Mouse (Mus musculus) intestine, embryonic 15.5 days (tissue): ENCODE results near the gene Atp8b5. TPM values are rescaled to one million over a fixed set of nuclear protein-coding genes. Genes with fewer than 3 reads are reported as not detected.
A peak's percentile ranks its signal among the peaks of the same experiment; 100 is the strongest.

ENCODE experiments used
- ATAC-seq: fragments of 200-750 bp; cut with Nextera tagmentation; 2 replicates; pipeline ENCODE4 v1.8.0; 2017; ENCODE audit warnings: moderate TSS enrichment, moderate library complexity
- H3K27ac ChIP-seq: fragments of 300-500 bp; sonication (generic); 2 replicates; pipeline ENCODE4 v1.5.1; 2015; ENCODE audit warnings: mild to moderate bottlenecking, inconsistent platforms
- H3K27me3 ChIP-seq: fragments of 300-500 bp; sonication (generic); replicated peaks from 2 replicates; pipeline ENCODE4 v1.6.1; 2015; ENCODE audit warnings: inconsistent platforms
- H3K36me3 ChIP-seq: fragments of 300-500 bp; sonication (generic); 2 replicates; pipeline ENCODE4 v1.6.1; 2015; ENCODE audit warnings: inconsistent platforms
- H3K4me1 ChIP-seq: fragments of 300-500 bp; sonication (generic); replicated peaks from 2 replicates; pipeline ENCODE4 v1.6.1; 2015; ENCODE audit warnings: inconsistent platforms
- H3K4me2 ChIP-seq: fragments of 300-500 bp; sonication (generic); replicated peaks from 2 replicates; pipeline ENCODE4 v1.6.1; 2015; ENCODE audit warnings: mild to moderate bottlenecking, inconsistent platforms
- H3K4me3 ChIP-seq: fragments of 300-500 bp; sonication (generic); replicated peaks from 2 replicates; pipeline ENCODE4 v1.5.1; 2015; ENCODE audit warnings: inconsistent platforms
- H3K9ac ChIP-seq: fragments of 300-500 bp; sonication (generic); 2 replicates; pipeline ENCODE4 v1.6.1; 2015; ENCODE audit warnings: inconsistent platforms
- H3K9me3 ChIP-seq: fragments of 300-500 bp; sonication (generic); 2 replicates; pipeline ENCODE4 v1.6.1; 2016; ENCODE audit warnings: inconsistent platforms
- WGBS: fragments of 180-500 bp; shearing (Covaris S2); methylation state at CpG from one replicate; pipeline ENCODE4 v1.1.7; 2015; 5-methylcytosine and 5-hydroxymethylcytosine counted together
- polyA plus RNA-seq: library from polyadenylated mRNA; unstranded; fragments of >200 nt; fragmentation: Nextera tagmentation; extraction: Ambion mirVana; gene quantifications from 2 replicates; pipeline ENCODE4 v1.2.1, GENCODE M21; 2015

The Atp8b5 gene
- polyA plus RNA-seq, 1 experiment from 2014 or later, result 0.85 TPM

DNA sequence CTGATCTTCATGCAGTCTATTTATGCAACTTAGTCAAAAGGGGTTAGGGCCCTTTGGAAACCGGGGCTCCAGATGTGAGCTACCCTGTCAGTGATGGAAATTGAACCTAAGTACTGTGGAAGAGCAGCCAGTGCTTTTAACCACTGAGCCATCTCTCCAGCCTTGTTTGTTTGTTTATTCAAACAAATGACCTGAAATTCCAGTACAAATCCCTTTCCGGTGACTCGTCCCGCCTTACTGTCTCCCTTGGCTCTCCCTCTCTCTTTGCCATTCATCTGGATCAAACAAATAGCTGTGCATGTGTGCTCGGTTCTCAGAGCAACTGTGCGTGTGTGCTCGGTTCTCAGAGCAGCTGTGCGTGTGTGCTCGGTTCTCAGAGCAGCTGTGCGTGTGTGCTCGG, 104.4 kb downstream of the Atp8b5 start:
- ATAC-seq, result no peak
- Histone ChIP-seq H3K36me3 (no peaks in the 10 kb centered on the region), H3K4me2 (no peak overlapping the region), H3K27me3 (no peaks in the 10 kb centered on the region), H3K9me3 (no peaks in the 10 kb centered on the region), H3K4me1 (no peaks in the 10 kb centered on the region), H3K4me3 (no peak overlapping the region), H3K27ac (no peak overlapping the region), H3K9ac (no peak overlapping the region)
- WGBS, result 63% methylated on average over 11 of the region's 11 CpGs

DNA sequence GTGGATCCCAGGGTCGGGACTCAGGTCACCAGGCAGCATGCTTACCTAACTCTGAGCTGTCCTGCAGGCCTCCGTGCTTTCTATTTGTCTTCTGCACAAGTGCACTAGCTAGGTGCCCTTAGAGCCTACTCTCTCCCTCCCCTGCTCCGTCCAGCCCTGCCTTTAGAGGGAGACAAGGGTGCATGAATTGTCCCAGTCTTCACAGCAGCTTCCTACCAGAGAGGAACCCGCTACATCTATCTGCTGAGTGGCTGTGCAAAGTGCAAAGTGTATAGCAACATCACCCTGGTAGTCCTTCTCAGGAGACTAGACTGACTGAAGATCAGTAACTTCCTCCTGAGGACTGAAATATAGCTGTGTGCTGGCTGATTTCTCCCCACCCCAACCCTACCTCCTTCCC, 105.2 kb downstream of the Atp8b5 start:
- 69% methylated on average over 4 of the region's 4 CpGs for WGBS
- no peaks in the 10 kb centered on the region for H3K4me1 ChIP-seq
- ATAC-seq, result peak; percentile 67
- H3K27ac ChIP-seq, result no peak overlapping the region
- H3K4me2 ChIP-seq, result no peak overlapping the region
- H3K36me3 ChIP-seq, result no peaks in the 10 kb centered on the region
- H3K4me3 ChIP-seq, result no peak overlapping the region
- H3K9me3 ChIP-seq, result no peaks in the 10 kb centered on the region
- no peaks in the 10 kb centered on the region for H3K27me3 ChIP-seq
- H3K9ac ChIP-seq, result no peak overlapping the region

DNA sequence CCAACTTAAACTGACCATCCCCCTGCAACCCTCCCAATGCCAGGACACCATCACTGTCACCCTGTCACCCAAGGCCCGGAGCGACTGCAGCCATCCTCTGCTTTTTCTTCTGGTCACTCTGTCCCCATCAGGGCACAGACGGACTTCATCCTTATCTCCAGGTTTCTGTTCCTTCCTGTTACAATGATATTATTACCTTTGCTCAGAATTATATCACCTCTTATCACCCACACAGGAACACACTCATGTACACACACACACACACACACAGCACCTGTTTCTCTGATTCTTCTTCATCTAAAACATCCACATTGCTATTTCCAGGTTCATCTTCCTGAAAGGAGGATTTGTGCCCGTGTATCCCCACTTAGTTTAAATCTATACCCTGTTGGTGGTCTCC, 107.3 kb downstream of the Atp8b5 start:
- Histone ChIP-seq H3K4me3 (no peak overlapping the region), H3K27me3 (no peaks in the 10 kb centered on the region), H3K4me1 (no peaks in the 10 kb centered on the region), H3K36me3 (no peaks in the 10 kb centered on the region), H3K4me2 (no peak overlapping the region), H3K27ac (no peak overlapping the region), H3K9ac (no peak overlapping the region), H3K9me3 (no peaks in the 10 kb centered on the region)
- ATAC-seq, result no peak
- WGBS, result 78% methylated on average over 4 of the region's 4 CpGs

DNA sequence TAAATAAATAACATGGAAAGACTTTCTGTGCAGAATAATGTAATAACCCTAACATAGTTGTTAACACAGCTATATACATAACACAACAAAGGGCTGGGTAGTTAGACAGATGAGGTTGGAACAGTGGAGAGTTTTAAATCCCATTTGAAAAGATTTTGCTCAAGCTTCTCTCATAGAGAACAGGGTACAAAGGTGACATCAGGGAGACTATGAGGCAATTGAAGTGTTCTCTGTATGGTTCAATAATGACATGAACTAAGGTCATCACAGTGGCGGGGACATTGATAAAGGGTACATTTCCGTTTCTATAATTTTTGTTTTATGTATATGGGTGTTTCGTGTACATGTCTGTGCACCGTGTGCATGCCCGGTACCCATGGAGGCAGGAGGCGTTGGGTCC, 112.6 kb downstream of the Atp8b5 start:
- Histone ChIP-seq H3K4me3 (no peak overlapping the region), H3K4me1 (peaks cover 14% of the 10 kb centered on the region), H3K4me2 (no peak overlapping the region), H3K9ac (no peak overlapping the region), H3K36me3 (no peaks in the 10 kb centered on the region), H3K27ac (no peak overlapping the region), H3K27me3 (no peaks in the 10 kb centered on the region), H3K9me3 (no peaks in the 10 kb centered on the region)
- ATAC-seq, result no peak
- WGBS, result 80% methylated on average over 6 of the region's 6 CpGs

DNA sequence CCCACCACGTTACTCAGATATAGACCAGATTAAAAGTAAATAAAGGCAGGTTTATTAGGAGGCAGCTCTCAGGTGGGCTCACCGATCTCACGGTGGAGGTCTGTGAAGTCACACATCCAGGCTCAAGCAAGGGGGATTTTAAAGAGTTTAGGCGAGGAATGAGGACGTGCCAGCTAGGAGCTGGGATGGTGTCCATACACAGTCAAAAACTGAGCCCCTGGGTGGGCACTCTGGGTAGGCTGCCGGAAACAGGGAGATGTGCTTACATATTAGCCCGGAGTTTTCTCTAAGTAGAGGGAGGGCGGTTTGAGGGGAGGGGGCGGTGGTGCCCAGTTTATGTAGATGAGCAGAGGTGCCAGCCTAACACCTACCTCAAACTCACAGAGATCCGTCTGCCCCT, 114.0 kb downstream of the Atp8b5 start:
- Histone ChIP-seq H3K27me3 (no peaks in the 10 kb centered on the region), H3K4me2 (peak overlapping the region; percentile 88), H3K4me1 (peaks cover 14% of the 10 kb centered on the region), H3K36me3 (no peaks in the 10 kb centered on the region), H3K9ac (peak overlapping the region; percentile 91), H3K9me3 (no peaks in the 10 kb centered on the region), H3K27ac (no peak overlapping the region), H3K4me3 (peak overlapping the region; percentile 80)
- WGBS, result 27% methylated on average over 10 of the region's 10 CpGs
- no peak; the same call in 1 of the 2 replicates for ATAC-seq

DNA sequence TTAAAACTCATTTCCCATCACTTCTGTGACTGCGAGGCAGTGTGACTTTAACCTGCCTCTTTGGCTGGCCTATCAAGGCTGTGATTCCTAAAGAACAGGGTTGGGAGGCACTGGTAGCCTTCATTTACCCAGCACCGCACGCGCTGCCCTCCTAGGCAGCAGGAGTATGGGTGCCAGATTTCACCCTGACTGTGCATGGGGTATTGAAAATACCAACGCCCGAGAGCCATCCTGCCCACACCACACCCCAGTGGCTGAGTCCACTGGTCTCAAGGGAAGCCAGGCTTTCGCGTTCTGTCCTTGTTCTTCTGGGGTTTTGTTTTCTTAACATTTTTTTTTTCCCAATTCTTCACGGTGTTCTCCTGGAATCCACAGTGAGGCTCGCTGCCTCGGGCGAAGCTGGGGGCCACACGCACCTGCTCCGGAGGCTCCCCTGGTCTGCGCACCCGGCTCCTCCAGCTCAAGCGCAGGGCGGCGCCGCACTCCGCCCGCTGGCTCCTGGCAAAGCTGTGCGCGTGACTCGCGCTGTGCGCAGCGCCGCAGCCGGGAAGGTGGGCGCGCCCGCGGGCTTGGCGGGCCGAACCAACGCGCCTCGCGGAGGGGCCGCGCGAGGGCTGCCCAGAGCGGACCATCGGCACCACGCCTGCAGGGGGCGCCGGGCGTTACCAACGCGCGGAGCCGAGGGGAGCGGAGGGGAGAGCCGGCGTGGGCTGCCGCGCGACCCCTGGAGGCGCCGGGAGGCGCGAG, 114.6 kb downstream of the Atp8b5 start, which contains the start of gene Rusc2:
TSS of gene Rusc2 (plus strand) at position 572 of the 747 bp plus-strand sequence.
- peaks cover 17% of the 10 kb centered on the region for H3K4me1 ChIP-seq
- H3K27ac ChIP-seq, result peak within 1 kb of the TSS; percentile 82
- peak within 1 kb of the TSS; percentile 80 for H3K4me3 ChIP-seq
- ATAC-seq, result peak; percentile 93
- WGBS, result under 1% methylated on average over 60 of the region's 63 CpGs
- no peaks in the 10 kb centered on the region for H3K9me3 ChIP-seq
- peak within 1 kb of the TSS; percentile 88 for H3K4me2 ChIP-seq
- peak within 1 kb of the TSS; percentile 91 for H3K9ac ChIP-seq
- no peaks in the 10 kb centered on the region for H3K36me3 ChIP-seq
- no peaks in the 10 kb centered on the region for H3K27me3 ChIP-seq

DNA sequence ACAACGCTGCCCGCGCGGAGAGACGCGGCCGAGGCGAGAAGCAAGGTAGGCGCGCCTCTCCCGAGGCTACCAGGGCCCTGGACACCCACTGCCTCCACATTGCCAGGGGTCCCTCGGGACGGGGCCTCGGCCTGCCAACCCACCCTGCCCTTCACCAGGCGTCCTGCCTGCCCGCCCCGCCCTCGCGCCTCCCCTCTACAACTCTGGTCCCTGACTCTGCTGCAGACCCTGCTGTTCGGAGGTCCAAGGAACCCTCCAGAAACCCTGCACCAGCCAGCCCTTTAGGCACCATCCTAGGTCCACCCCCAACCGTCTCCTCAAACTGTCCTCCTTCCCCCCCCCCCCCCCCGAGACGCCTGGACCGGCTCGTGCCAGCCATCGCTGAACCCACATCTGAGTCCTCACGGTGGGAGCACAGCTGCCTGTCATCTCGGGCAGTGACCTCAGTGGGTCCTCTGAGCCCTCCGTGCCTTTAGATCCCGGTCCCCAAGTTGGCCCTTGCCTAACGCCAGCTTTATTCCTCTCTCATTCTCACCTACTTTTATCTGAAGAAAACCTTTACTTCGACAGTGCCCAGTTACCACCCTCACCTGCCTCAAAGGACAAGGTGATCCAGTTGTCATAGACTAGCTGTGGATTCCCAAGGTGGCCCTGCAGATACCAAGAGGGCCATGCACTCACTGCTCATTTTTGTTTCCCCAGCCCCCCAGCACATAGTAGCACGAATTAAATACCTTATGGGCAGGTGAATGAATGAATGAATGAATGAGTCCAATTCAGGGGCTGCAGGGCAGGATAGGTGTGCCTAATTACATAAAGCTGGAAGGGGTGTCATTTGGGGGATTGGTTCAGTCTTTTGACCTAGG, 115.4 kb downstream of the Atp8b5 start:
- 6% methylated on average over 30 of the region's 33 CpGs for WGBS
- no peaks in the 10 kb centered on the region for H3K36me3 ChIP-seq
- peak overlapping the region; percentile 91 for H3K9ac ChIP-seq
- peak overlapping the region; percentile 80 for H3K4me3 ChIP-seq
- H3K4me2 ChIP-seq, result peak overlapping the region; percentile 88
- H3K4me1 ChIP-seq, result peaks cover 20% of the 10 kb centered on the region
- peak; percentile 63 for ATAC-seq
- no peaks in the 10 kb centered on the region for H3K9me3 ChIP-seq
- H3K27me3 ChIP-seq, result no peaks in the 10 kb centered on the region
- peak overlapping the region; percentile 82 for H3K27ac ChIP-seq

DNA sequence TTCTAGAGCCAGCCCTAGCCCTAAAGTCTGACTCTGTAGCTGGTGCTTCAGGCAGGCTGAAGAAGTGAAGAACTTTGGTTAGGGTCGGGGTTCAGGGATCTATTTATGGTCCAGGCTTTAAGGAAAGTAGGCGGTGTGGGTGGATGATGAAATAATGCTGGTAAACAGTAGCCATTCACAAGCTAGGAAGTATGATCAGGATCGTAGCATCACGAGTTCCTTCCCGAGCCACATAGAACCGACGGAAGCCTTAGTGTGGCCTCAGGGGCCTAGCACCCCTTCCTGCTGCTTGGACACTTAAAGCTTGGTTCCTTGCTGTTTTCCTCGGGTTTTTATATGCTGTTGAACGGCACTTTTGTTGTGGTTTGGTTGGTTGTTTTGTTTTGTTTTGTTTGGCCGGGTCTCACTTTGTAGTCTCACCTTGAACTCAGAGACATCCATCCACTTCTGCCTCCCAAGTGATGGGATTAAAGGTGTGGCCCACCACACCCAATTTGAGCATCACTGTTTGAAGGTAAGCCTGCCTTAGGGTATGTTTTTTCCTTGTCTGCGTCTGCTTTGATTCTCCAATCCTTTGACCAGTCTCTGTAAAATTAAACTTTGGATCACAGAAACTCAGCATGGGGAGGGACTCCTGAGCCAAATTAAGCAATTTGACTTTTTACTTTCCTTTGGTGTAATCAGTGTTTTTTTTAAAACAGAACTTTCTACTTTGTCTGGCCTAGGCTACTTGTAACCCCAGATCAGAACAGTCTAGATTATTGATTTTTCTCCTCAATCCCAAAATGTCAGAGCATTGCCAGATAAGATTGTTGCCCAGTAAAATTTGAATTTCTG, 116.5 kb downstream of the Atp8b5 start:
- Histone ChIP-seq H3K36me3 (no peaks in the 10 kb centered on the region), H3K9ac (no peak overlapping the region), H3K27me3 (no peaks in the 10 kb centered on the region), H3K4me2 (peak overlapping the region; percentile 88), H3K4me1 (peaks cover 20% of the 10 kb centered on the region), H3K27ac (no peak overlapping the region), H3K4me3 (no peak overlapping the region), H3K9me3 (no peaks in the 10 kb centered on the region)
- WGBS, result 61% methylated on average over 11 of the region's 11 CpGs
- ATAC-seq, result no peak

DNA sequence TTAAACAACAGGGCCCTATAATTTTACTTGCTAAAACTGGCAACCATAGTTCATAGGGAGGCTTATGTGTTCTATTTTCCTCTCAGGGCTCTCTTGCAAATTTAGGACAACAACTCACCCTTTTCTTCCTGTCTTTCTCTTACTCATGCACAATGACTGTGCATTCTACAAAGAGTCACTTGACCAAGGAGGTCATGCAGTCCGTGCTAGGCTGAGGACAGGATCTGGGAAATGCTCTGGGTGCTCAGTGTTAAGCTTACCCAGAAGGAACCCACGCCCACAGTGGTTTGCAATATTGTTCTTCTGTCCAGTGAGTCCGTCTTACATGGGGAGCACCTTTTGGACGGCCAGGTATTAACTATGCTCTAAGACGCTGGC, 117.1 kb downstream of the Atp8b5 start:
- ATAC-seq, result no peak
- no peak overlapping the region for H3K9ac ChIP-seq
- no peak overlapping the region for H3K27ac ChIP-seq
- peaks cover 20% of the 10 kb centered on the region for H3K4me1 ChIP-seq
- H3K36me3 ChIP-seq, result no peaks in the 10 kb centered on the region
- no peak overlapping the region for H3K4me2 ChIP-seq
- WGBS, result 85% methylated on average over 5 of the region's 5 CpGs
- no peak overlapping the region for H3K4me3 ChIP-seq
- no peaks in the 10 kb centered on the region for H3K27me3 ChIP-seq
- H3K9me3 ChIP-seq, result no peaks in the 10 kb centered on the region

DNA sequence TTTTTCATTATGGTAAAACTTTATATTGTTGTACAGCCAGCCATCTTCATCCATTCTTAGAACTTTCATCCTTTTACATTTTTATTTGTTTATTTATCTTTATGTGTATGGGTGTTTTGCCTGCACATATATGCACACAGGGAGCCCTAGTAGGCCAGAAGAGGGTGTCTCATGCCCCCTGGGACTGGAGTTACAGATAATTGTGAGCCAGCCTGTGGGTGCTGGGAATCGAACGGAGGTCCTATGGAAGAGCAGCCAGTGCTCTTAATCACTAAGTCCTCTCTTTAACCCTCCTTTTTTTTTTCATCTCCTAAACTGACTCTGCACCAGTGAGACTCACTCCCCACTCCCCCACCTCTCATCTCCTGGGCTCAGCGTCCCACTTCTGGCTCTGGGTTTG, 117.6 kb downstream of the Atp8b5 start:
- Histone ChIP-seq H3K9ac (no peak overlapping the region), H3K4me3 (no peak overlapping the region), H3K27ac (no peak overlapping the region), H3K27me3 (no peaks in the 10 kb centered on the region), H3K4me2 (no peak overlapping the region), H3K4me1 (peaks cover 20% of the 10 kb centered on the region), H3K36me3 (no peaks in the 10 kb centered on the region), H3K9me3 (no peaks in the 10 kb centered on the region)
- no peak for ATAC-seq
- WGBS, result 76% methylated on average over 3 of the region's 3 CpGs

DNA sequence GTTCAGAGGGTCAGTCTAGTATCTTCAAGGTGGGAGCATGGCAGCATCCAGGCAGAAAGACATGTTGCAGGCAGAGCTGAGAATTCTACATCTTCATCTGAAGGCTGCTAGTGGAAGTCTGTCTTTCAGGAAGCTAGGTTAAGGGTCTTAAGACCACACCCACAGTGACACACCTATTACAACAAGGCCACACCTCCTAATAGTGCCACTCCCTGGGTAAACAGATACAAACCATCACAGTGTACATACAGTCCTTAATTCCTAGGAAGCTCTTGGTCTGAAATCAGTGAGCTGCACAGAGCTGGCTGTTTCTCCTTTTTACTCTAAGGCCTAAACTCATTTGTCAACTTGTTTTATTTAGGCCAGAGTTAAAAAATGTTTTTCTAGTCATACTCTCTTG, 120.0 kb downstream of the Atp8b5 start:
- H3K9me3 ChIP-seq, result no peaks in the 10 kb centered on the region
- H3K36me3 ChIP-seq, result no peaks in the 10 kb centered on the region
- no peaks in the 10 kb centered on the region for H3K27me3 ChIP-seq
- H3K4me1 ChIP-seq, result peaks cover 14% of the 10 kb centered on the region; the same call in 1 of the 2 replicates
- peak; percentile 68 for ATAC-seq
- H3K4me3 ChIP-seq, result no peak overlapping the region
- no peak overlapping the region for H3K27ac ChIP-seq
- H3K4me2 ChIP-seq, result no peak overlapping the region
- no peak overlapping the region for H3K9ac ChIP-seq

DNA sequence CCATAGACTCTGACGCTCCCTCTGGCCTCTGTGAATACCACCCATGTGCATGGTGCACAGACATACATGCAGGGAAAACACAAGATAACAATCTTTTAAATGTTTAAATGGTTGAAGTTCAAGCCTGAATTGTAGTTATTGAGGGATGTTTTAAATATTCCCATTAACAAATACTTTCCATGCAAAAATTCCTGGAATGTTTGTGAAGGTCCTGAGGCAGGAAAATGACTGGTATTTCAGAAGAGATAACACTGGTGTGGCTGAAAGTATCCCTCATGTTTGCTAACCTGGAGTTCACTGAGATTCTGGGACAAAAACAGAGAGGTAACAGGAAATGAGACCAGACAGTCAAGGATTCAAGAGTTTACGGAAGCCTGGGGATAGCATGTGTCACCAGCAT, 122.4 kb downstream of the Atp8b5 start:
- H3K27me3 ChIP-seq, result no peaks in the 10 kb centered on the region
- no peak overlapping the region for H3K4me2 ChIP-seq
- H3K27ac ChIP-seq, result no peak overlapping the region
- no peak overlapping the region for H3K4me3 ChIP-seq
- ATAC-seq, result no peak
- WGBS, result 86% methylated on average over 2 of the region's 2 CpGs
- no peaks in the 10 kb centered on the region for H3K9me3 ChIP-seq
- H3K36me3 ChIP-seq, result no peaks in the 10 kb centered on the region
- H3K4me1 ChIP-seq, result peaks cover 12% of the 10 kb centered on the region; the same call in 1 of the 2 replicates
- H3K9ac ChIP-seq, result no peak overlapping the region
